Mouse (Mus musculus) macrophage (primary cell): Measurements from ENCODE around the gene Zfp524. TPM values are rescaled to one million over a fixed set of nuclear protein-coding genes. Genes with fewer than 3 reads are reported as not detected.
A peak's percentile ranks its signal among the peaks of the same experiment; 100 is the strongest.
"Not testable (repeated sequence)": the region's sequence is repeated elsewhere in the genome, so short reads cannot be mapped to it uniquely, and the experiment has no call there.

Experiments used
- H3K27ac ChIP-seq: fragments of 350-480 bp; formaldehyde crosslinking; 2 replicates; pipeline ENCODE4 v1.9.0; 2021
- H3K36me3 ChIP-seq: fragments of 350-480 bp; formaldehyde crosslinking; 2 replicates; pipeline ENCODE4 v1.9.0; 2021; ENCODE audit errors: inconsistent target
- H3K4me3 ChIP-seq: fragments of 350-480 bp; formaldehyde crosslinking; 2 replicates; pipeline ENCODE4 v1.9.0; 2021; ENCODE audit errors: inconsistent target
- H3K79me2 ChIP-seq: fragments of 350-480 bp; formaldehyde crosslinking; 2 replicates; pipeline ENCODE4 v1.9.0; 2021; ENCODE audit errors: inconsistent target
- WGBS: methylation state at CpG from one replicate; pipeline ENCODE4 v1.1.7; 2026; ENCODE audit warnings: inconsistent platforms; ENCODE audit not compliant: missing documents; 5-methylcytosine and 5-hydroxymethylcytosine counted together
- polyA plus RNA-seq: library from polyadenylated mRNA; stranded (reverse); fragments of 250-400 nt; gene quantifications from 3 replicates; pipeline ENCODE4 v1.2.4, GENCODE M21; 2018; ENCODE audit warnings: inconsistent platforms

Gene Zfp524
- polyA plus RNA-seq, 1 experiment from 2014 or later: 14.3 TPM

- no peak overlapping the region for H3K4me3 ChIP-seq
- no peaks in the 10 kb centered on the region for H3K36me3 ChIP-seq
- WGBS: 84% methylated on average over 6 of the region's 8 CpGs
- no peak overlapping the region for H3K27ac ChIP-seq
- no peaks in the 10 kb centered on the region for H3K79me2 ChIP-seq
Measured at GRCm38 (mm10) chr7:4996934-4997333, 17.3 kb upstream of the Zfp524 start.

GRCm38 (mm10) chr7:4999876-5000275, 14.3 kb upstream of the Zfp524 start:
- Histone ChIP-seq H3K79me2 (no peaks in the 10 kb centered on the region), H3K4me3 (no peak overlapping the region)
- WGBS: 83% methylated on average over 2 of the region's 2 CpGs

GRCm38 (mm10) chr7:5002876-5003275, 11.3 kb upstream of the Zfp524 start:
- H3K27ac ChIP-seq, H3K4me3 ChIP-seq, H3K36me3 ChIP-seq, H3K79me2 ChIP-seq: not testable (repeated sequence)
- 91% methylated on average over 5 of the region's 8 CpGs for WGBS

More at GRCm38 (mm10) chr7:4999876-5000275, 14.3 kb upstream of the Zfp524 start:
- Histone ChIP-seq H3K27ac (no peak overlapping the region), H3K36me3 (no peaks in the 10 kb centered on the region)

- H3K4me3 ChIP-seq: no peak overlapping the region
- peaks cover 25% of the 10 kb centered on the region; the same call in 1 of the 2 replicates for H3K79me2 ChIP-seq
- WGBS: 95% methylated on average over 18 of the region's 26 CpGs
- peaks cover 48% of the 10 kb centered on the region for H3K36me3 ChIP-seq
- no peak overlapping the region for H3K27ac ChIP-seq
Measured at GRCm38 (mm10) chr7:5008229-5008628, 6.0 kb upstream of the Zfp524 start.

GRCm38 (mm10) chr7:5012681-5013513, 1.3 kb upstream of the Zfp524 start:
- 80% methylated on average over 26 of the region's 27 CpGs for WGBS
- Histone ChIP-seq H3K79me2 (peaks cover 40% of the 10 kb centered on the region; the same call in 1 of the 2 replicates), H3K4me3 (peak overlapping the region; percentile 54; the same call in 1 of the 2 replicates), H3K36me3 (peaks cover 41% of the 10 kb centered on the region), H3K27ac (peak overlapping the region; percentile 87; the same call in 1 of the 2 replicates)

GRCm38 (mm10) chr7:5015118-5016001, 1.1 kb downstream of the Zfp524 start, which contains the start of gene Gm44973:
TSS of gene Gm44973 (plus strand) at chr7:5015496.
- H3K36me3 ChIP-seq: peaks cover 25% of the 10 kb centered on the region
- H3K27ac ChIP-seq: peak within 1 kb of the TSS; percentile 87
- 1% methylated on average over 54 of the region's 76 CpGs for WGBS
- H3K4me3 ChIP-seq: peak within 1 kb of the TSS; percentile 54
- H3K79me2 ChIP-seq: peaks cover 54% of the 10 kb centered on the region; the same call in 1 of the 2 replicates

GRCm38 (mm10) chr7:5016057-5016456, 1.8 kb downstream of the Zfp524 start:
- WGBS: 27% methylated on average over 3 of the region's 3 CpGs
- Histone ChIP-seq H3K36me3 (peaks cover 18% of the 10 kb centered on the region), H3K79me2 (peaks cover 57% of the 10 kb centered on the region), H3K27ac (peak overlapping the region; percentile 74), H3K4me3 (peak overlapping the region; percentile 35)

GRCm38 (mm10) chr7:5016920-5017319, 2.7 kb downstream of the Zfp524 start:
- no peak overlapping the region for H3K4me3 ChIP-seq
- H3K27ac ChIP-seq: no peak overlapping the region
- H3K79me2 ChIP-seq: peaks cover 57% of the 10 kb centered on the region
- 80% methylated on average over 2 of the region's 2 CpGs for WGBS
- H3K36me3 ChIP-seq: peaks cover 11% of the 10 kb centered on the region

GRCm38 (mm10) chr7:5017352-5017751, 3.1 kb downstream of the Zfp524 start:
- Histone ChIP-seq H3K36me3 (peaks cover 11% of the 10 kb centered on the region; the same call in 1 of the 2 replicates), H3K4me3 (no peak overlapping the region), H3K27ac (no peak overlapping the region), H3K79me2 (peaks cover 57% of the 10 kb centered on the region)
- whole genome bisulfite sequencing: 94% methylated on average over 16 of the region's 16 CpGs

- 94% methylated on average over 21 of the region's 21 CpGs for WGBS
- H3K27ac ChIP-seq: no peak overlapping the region
- peaks cover 57% of the 10 kb centered on the region for H3K79me2 ChIP-seq
- H3K4me3 ChIP-seq: no peak overlapping the region
- peaks cover 11% of the 10 kb centered on the region; the same call in 1 of the 2 replicates for H3K36me3 ChIP-seq
Measured at GRCm38 (mm10) chr7:5017931-5018330, 3.7 kb downstream of the Zfp524 start.

- Histone ChIP-seq H3K79me2 (peaks cover 70% of the 10 kb centered on the region), H3K36me3 (peaks cover 25% of the 10 kb centered on the region; the same call in 1 of the 2 replicates), H3K27ac (peak overlapping the region; percentile 81), H3K4me3 (peak overlapping the region; percentile 44)
- 30% methylated on average over 1 of the region's 8 CpGs for WGBS
Measured at GRCm38 (mm10) chr7:5019576-5019975, 5.4 kb downstream of the Zfp524 start.

- WGBS: 1% methylated on average over 48 of the region's 49 CpGs
- peaks cover 76% of the 10 kb centered on the region for H3K79me2 ChIP-seq
- peak within 1 kb of the TSS; percentile 81 for H3K27ac ChIP-seq
- H3K4me3 ChIP-seq: peak within 1 kb of the TSS; percentile 84
- H3K36me3 ChIP-seq: peaks cover 27% of the 10 kb centered on the region; the same call in 1 of the 2 replicates
Measured at GRCm38 (mm10) chr7:5020000-5020681, 5.9 kb downstream of the Zfp524 start, which contains the start of the genes Zfp865 and Ccdc106. TSS of gene Zfp865 (plus strand) at chr7:5020376. TSS of gene Ccdc106 (plus strand) at chr7:5020553.

- 0% methylated on average over 15 of the region's 15 CpGs for WGBS
- Histone ChIP-seq H3K36me3 (peaks cover 27% of the 10 kb centered on the region; the same call in 1 of the 2 replicates), H3K27ac (peak overlapping the region; percentile 63), H3K4me3 (peak overlapping the region; percentile 84), H3K79me2 (peaks cover 81% of the 10 kb centered on the region)
Measured at GRCm38 (mm10) chr7:5020685-5021084, 6.5 kb downstream of the Zfp524 start.

GRCm38 (mm10) chr7:5021197-5021596, 7.0 kb downstream of the Zfp524 start:
- Histone ChIP-seq H3K79me2 (peaks cover 86% of the 10 kb centered on the region), H3K27ac (peak overlapping the region; percentile 63), H3K36me3 (peaks cover 31% of the 10 kb centered on the region; the same call in 1 of the 2 replicates), H3K4me3 (peak overlapping the region; percentile 84)
- WGBS: 48% methylated on average over 5 of the region's 5 CpGs
